Mouse (Mus musculus) mouse embryonic stem cell (cell line): ENCODE measurements around the gene Nova2.

ENCODE experiments used
- in situ Hi-C, 2 experiments: fragments of 300-500 bp; cut with MboI; formaldehyde crosslinking; loops; 1 replicate in 1 of 2; 3 replicates in 1 of 2; pipeline ENCODE4 v1.14.3; 2019 to 2020; ENCODE audit warnings: low sequenced_read_pairs in 2 of 2, low pct_unique_long_range_greater_than_20kb in 1 of 2, mixed read lengths in 1 of 2; ENCODE audit not compliant: unreplicated experiment in 1 of 2

Nova2 gene

DNA sequence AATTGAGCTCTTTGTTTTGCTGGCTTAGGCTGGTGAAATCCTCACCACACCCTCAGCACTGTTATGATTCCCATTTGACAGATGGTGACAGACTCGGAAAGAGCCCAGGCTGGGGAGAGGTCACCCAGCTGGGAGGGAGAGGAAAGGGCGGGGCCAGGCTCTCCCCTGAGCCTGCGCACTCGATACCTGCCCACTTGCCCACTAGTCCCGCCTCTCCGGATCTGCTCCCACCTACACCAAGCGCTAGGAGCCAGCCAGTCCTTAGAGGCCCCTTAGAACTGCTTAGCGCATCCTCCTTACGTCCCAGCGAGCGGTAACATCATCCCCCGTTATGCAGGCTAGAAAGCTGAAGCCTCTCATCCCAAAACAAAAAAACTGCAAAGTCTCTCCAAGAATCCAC, 4.6 kb upstream of the Nova2 start:
- in situ Hi-C loops = no loop called here

DNA sequence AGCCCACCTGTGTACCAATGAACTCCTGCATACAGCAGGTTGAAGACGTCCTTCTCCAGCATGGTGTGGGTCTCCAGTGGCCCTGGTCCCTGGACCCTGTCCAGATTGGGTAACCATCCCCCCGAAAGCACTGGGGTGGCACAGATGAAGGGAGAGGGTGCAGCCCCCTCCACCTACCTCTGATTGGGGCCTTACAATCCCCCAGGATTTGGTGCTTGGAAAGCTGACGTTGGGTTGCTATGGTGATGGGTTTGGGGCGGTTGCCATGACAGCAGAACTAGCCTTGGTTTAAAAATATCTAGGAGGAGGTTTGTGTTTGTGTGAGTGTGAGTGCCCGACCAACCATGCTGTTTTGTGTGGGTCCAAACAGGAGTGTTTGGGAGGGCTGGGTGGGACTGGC, 2.9 kb upstream of the Nova2 start:
- in situ Hi-C loops = no loop called here

DNA sequence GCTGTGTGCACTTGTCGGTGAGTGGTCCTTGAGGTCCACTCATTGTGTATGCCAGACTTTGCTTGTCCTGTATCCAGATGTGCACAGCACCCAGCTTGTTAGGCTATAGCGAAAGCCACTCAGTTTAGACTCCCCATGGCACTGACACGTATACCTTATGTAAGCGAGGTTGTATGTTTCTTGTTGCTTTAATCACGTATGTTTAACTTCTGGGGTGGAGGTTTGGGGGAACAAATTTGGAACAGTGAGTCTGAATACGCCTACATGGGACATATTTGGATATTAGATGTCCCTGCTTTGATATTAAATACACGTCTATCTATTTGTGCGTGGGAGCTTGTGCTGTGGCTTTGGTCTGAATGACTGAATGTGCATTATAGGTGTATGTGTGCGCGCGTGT, 2.4 kb upstream of the Nova2 start:
- in situ Hi-C loops = no loop called here

DNA sequence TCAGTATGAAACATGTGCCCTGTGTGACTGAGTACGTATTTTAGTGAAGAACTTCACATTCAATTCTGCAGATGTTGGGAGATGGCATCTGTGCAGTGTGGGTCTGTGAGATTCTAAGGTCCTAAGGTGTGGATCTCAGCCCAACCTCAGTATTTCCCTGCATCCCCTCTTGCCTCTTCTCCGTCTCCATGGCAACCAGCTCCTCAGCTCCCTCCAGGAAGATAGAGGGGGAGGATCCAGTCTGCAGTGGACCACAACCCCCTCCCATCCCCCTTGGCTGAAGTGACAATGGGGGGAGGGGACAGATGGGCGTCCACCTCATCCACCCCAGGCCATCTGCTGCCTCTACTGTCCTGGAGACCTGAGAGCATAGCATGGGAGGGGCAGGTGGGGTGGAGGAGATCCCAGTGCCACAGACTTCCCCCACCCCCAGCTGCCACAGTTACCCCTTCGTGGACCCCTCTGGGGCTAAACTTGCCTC, 1.9 kb upstream of the Nova2 start:
- in situ Hi-C loops = no loop called here

DNA sequence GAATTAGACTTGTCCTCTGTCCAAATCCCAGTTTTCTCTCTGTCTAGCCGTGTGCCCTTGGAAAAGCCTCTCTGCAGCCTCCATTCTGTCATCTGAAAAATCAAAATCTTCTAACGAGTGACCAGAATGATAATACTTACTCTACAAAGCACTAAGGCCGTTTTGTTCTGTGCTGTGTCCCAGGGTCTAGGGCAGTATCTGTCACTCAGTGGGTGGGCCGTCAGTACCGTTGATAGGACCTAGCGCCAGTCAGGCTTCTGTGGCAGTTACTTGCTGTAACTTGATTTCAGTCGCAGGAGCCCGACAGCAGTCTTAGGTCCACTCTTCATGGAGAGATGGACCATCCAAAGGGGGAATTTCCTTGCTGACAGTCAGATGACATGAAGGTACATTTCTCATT, 1.4 kb upstream of the Nova2 start:
- in situ Hi-C loops = no loop called here

DNA sequence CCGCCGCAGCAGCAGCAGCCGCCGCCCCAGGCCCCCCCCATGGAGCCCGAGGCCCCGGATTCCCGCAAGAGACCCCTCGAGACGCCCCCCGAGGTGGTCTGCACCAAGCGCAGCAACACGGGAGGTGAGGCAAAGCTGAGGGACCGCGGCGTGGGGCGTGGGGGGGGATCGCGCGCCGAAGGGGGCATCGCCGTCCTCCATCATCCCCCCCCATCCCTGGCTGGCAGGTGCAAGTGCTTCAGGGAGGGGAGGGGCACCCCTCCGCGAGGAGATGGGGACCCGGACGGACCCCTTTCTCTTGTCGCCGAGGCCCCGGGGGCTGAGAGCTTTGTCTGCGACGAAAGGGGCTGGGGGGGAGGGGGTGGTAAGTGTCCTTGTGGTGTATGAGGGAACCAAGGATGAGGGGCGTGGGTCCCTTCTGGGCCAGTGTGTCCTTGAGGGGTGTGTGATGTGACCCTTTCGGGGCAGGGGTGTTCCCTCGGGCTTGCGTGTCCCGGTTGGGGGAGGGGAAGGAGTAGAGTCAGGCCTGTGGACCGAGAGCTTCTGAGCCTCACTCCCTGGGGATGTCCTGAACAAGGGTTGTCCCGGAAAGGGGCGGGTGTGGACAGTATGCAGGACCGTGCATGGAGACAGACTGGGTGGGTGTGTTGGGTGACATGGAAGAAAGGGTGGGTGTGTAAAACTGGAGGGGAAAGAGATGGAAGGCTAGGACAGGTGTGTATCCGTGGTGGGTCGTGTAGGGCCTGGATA, 528 bp downstream of the Nova2 start:
- in situ Hi-C loops = no loop called here

DNA sequence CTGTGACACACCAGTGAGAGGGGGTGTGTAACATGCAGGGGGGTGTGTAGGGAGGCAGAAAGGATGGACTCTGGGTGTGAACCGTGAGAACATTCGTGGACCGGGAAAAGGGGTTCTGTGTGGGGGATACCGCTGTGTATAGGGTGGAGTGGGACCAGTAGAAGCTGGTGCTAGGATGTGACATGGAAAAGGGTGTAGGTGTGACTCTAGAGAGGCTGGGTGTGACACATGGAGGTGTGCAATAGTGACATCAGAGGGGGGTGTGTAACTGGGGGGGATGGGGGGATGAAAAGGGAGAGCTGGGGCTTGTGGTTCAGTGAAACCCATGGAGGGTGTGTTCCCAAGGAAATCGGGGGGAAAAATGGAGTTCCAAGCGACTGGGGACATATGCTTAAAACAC, 1.2 kb downstream of the Nova2 start:
- in situ Hi-C loops = no loop called here

DNA sequence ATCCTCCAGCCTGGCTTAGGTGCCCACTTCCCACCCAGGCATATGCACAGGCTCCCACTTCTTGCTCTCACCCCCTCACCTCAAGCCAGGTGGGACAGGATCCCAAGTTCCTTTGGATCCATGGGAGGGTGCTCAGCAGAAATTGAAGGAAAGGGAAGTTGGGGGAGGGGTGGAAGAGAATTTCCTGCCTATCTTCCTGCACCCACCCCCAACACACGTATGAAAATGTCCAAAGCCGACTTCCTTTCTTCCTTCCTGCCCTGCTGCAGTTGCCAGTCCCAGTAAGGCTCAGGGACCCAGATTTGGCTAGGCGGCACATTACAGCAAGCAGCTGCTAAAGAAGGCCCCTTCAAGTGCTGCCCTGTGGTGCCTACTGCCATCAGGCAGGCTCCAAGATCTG, 2.1 kb downstream of the Nova2 start:
- in situ Hi-C loops = no loop called here

DNA sequence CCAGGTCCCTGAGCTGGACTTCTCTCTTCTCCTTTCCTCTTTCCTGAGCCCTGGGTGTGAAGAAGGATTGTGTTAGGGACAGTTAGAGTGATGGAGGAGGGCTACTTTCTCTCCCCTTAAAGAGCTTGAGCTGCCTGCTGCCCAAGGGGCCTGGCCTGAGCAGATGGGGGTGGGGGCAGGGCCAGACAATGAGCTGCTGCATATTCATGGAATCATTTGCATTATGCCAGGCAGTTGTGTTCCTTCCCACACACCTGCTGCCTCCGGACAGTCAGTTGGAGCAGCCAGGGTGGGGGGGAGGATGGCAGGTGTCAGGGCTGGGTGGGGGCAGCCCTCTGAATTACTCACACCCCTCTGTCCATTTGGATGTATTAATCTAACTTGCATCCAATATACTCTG, 16.7 kb downstream of the Nova2 start:
- in situ Hi-C loops = no loop called here

DNA sequence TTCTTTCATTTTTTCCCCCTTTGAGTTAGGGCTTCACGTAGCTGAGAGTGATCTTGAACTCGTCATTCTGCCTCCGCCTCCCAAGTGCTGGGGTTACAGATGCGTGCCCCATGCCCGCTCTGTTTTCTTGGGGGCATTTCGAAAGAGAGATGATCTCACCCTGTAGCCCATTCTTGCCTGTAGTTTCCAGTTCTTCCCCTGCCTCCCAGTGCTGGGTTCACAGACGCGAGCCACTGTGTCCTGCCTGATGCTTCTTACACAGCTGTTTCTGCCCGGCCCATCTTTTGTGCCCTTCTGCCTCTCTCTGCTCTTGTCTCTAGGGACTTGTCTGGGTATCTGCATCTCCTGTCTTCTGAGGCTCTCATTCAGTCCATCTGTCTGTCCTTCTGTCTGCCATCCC, 17.1 kb downstream of the Nova2 start:
- in situ Hi-C loops = no loop called here

DNA sequence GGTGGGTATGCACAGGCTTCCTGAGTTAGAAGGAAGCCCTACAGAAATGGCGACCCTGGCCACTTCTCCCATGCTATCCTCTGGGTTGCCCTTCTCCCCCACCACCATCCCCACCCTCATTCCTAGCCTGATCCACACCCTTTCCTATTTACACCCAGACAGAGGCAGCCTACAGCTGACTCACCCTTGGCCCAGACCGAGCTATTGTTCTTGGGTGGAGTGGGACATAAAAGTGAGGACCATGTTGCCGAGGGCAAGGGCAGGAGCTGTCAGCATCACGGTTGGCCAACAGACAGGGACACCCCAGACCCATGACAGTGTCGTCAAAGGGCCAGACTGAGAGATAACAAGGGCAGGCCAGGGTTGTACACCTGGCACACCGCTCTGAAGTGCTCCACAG, 22.5 kb downstream of the Nova2 start:
- in situ Hi-C loops = no loop called here

DNA sequence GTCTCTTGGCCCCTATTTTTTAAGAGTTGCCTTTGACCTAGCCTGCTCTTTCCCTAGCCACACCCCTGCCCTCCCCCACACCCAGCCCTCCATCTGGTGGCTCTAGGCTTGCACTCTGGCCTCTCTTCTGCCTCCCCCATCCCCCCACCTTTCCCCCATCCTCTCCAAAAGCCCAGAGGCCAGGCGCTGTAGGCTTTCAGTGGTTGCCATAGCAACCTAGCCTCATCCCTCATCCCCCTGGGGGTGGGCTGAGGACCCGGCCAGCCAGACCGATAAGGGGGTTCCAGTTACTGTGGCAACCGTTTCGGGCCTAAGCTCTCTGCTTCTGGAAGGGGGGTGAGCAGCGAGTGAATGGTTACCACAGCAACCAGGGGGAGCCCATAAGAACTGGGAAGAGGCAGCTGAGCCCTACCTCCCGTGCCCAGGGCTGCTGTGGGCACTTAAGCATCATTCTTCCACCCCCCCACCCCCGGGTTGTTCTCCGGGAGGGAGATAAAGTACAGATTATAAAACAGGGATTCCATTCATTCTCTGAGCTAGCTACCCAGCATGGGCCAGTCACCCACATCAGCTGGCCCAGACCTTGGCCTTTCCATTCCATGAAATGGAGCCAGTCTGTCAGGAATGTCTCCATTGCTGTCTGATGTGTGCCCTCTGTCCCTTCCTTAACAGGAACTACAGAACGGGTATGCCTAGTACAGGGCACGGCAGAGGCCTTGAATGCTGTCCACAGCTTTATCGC, 24.3 kb downstream of the Nova2 start:
- in situ Hi-C loops = no loop called here

DNA sequence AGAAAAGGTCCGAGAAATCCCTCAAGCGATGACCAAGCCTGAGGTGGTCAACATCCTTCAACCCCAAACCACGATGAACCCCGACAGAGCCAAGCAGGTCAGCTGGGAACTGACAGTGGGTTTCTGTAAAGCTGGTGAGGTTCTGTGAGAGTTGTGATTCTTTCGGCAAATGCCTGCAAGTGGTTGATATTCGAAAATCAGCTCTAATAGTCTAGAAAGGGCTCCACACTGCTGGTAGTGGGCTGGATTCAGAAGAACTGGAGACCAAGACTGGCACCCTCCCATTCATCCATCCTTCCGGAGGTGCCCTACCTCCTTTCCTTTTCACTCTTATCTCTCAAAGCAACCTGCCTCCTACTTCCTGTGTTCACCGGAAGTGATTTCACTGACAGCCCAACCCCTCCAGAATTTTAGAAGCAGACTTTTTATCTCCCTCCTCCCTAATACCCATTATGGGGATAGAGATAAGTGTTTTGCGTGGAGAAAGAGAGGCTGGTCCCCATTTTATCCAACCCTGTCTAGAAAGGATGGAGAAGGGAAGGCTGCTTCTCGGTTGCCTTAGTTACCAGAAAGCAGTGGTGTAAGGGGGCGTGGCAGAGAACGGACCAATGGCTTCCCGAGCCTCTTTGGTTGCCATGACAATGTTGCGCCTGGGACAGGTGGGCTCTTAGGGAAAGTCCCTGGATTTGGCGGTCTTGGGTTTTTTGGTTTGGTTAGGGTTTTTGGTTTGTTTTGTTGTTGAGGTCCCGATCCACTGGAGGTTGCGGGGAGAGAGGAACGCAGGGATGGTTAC, 25.0 kb downstream of the Nova2 start:
- in situ Hi-C loops = no loop called here

DNA sequence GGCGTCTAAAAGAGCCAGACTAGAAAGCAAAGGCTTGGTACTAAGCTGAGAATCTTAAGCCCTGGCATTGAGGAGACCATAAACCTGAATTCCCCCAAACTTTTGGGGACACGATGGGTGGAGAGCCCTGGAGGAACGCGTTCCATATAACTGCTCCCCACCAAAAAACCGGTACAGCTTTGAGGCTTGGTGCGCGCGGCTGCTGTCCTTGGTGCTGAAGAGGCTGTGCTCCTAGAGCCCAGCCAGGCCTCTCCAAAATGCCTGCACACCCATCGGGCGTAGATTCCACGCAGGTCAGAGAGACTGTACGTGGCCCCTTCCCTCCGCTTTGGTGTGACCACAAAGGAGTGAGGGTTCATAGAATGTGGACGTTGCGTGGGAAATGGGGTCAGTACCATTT, 25.7 kb downstream of the Nova2 start:
- in situ Hi-C loops = no loop called here

DNA sequence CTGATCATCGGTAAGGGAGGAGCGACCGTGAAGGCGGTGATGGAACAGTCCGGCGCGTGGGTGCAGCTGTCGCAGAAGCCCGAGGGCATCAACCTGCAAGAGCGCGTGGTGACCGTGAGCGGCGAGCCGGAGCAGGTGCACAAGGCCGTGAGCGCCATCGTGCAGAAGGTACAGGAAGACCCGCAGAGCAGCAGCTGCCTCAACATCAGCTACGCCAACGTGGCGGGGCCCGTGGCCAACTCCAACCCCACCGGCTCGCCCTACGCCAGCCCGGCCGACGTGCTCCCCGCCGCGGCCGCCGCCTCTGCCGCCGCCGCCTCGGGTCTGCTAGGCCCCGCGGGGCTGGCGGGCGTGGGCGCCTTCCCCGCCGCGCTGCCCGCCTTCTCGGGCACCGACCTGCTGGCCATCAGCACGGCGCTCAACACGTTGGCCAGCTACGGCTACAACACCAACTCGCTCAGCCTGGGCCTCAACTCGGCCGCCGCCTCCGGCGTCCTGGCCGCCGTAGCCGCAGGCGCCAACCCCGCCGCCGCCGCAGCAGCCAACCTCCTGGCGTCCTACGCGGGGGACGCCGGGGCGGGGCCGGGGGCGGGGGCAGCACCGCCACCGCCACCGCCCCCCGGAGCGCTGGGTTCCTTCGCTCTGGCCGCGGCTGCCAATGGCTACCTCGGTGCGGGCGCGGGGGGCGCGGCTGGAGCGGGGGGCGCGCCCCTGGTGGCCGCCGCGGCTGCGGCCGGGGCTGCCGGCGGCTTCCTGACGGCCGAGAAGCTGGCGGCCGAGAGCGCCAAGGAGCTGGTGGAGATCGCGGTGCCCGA, 32.1 kb downstream of the Nova2 start:
- in situ Hi-C loops = no loop called here

DNA sequence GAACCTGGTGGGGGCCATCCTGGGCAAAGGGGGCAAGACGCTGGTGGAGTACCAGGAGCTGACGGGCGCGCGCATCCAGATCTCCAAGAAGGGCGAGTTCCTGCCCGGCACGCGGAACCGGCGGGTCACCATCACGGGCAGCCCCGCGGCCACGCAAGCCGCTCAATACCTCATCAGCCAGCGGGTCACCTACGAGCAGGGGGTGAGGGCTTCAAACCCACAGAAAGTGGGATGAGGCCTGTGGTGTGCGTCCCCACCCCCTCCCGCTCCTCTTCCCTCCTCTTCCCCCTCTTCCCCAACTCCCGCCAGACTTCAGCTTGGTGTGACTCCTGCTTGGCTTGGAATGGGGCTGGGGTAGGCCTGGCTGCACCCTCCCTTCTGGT, 32.7 kb downstream of the Nova2 start:
- in situ Hi-C loops = no loop called here

DNA sequence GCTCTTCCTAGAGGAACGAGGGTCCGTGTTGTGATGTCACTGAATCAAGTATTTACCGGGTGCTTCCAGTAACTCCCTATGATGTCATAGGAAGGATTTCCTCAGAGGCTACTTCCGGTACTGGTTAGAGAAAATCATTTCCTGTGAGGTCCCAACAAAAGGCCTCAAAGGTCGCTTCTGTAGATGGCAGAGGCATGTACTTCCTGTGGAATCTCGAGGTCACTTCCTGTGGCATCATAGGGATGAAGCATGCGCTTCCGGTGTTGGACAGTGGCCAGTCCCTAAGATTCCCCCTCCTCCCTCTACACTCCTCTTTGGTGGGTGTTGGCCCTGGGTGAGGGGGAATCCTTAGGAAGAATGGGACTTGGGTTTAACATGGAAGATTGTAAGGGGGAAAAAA, 33.8 kb downstream of the Nova2 start:
- in situ Hi-C loops = no loop called here

DNA sequence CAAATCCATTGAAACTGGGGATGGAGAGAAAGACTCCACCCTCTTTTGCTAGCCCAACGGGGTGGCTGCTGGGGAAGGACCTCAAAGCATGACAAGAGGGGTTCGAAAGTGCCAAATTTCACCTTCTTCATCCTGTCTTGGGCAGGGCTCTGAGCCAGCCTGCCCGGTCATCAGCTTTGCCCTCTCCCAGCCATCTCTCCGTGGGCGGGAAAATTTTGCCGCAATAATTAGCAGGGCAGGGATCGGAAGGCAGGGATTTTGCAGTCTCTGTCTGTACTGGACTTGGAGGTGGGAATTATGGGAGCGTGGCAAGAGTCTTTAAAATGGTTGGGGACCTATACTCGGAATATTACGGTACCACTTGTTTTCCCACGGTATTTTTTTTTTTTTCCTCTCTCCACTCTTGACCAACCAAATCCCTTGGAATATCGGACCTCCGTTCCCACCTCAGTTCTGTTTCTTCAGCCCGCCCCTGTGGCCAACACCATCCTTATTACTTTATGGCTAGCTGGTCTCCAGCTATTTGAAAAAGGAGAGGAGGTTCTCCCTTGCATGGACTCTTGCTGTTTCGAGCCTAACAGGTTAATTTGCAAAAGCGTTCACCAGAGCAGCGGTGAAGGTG, 36.6 kb downstream of the Nova2 start:
- in situ Hi-C loops = loop anchor here in 1 of 2 experiments (10.0 kb wide), 1 partner anchor 67 kb away; no protein-coding TSS in a partner anchor
